Comparison of ENCODE assay signal across 8 mouse cellular contexts in the genomic region with DNA sequence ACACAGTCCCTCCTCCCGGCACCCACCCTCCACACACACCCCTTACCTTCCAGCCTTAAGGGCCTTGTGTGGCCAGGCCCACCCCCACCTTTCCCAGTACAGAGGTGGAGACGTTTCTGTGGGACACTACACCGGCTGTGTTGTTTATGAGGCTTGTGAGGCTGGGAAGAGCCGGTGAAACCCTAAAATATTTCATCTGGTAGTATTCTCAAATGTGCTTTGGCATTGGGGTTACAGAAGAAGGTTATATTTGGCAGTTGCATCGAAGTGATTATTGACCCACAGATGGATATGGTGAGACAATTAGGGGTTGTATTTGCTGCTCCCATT. TPM values are rescaled to one million over a fixed set of nuclear protein-coding genes. Genes with fewer than 3 reads are reported as not detected.
DNase-seq lines count a peak whose midpoint lies in the region; ATAC-seq and TF ChIP-seq lines count a peak whose summit lies in the region.

No protein-coding gene starts in this region.

- 11% methylated on average over 5 of the region's 5 CpGs for WGBS in kidney, embryonic 15.5 days
- 5% methylated on average over 5 of the region's 5 CpGs for WGBS in hindbrain, embryonic 14.5 days
- 13% methylated on average over 5 of the region's 5 CpGs for WGBS in midbrain, embryonic 13.5 days

- no peak overlapping the region for H3K27ac ChIP-seq in kidney, embryonic 15.5 days
- H3K27ac ChIP-seq in cortical plate, adult 2 months (ENCODE audit: insufficient read depth, low read length) = peak overlapping the region; percentile 84
- peak overlapping the region; percentile 87 for H3K27ac ChIP-seq in hindbrain, embryonic 14.5 days
- peak overlapping the region; percentile 89 for H3K27ac ChIP-seq in midbrain, embryonic 13.5 days

- peaks cover 50% of the 10 kb centered on the region for H3K4me1 ChIP-seq in kidney, embryonic 15.5 days
- H3K4me1 ChIP-seq in cortical plate, adult 2 months (ENCODE audit: control insufficient read depth, insufficient read depth, low read length) = peaks cover 8% of the 10 kb centered on the region
- H3K4me1 ChIP-seq in hindbrain, embryonic 14.5 days (replicated peaks; ENCODE audit: control insufficient read depth, insufficient read depth, low read length) = peaks cover 37% of the 10 kb centered on the region
- H3K4me1 ChIP-seq in midbrain, embryonic 13.5 days (replicated peaks) = peaks cover 47% of the 10 kb centered on the region

- H3K36me3 ChIP-seq in kidney, embryonic 15.5 days = no peaks in the 10 kb centered on the region
- H3K36me3 ChIP-seq in hindbrain, embryonic 14.5 days (replicated peaks; ENCODE audit: control insufficient read depth, insufficient read depth) = no peaks in the 10 kb centered on the region
- H3K36me3 ChIP-seq in midbrain, embryonic 13.5 days = no peaks in the 10 kb centered on the region

- peak overlapping the region; percentile 91 for H3K4me2 ChIP-seq in kidney, embryonic 15.5 days
- peak overlapping the region; percentile 88 for H3K4me2 ChIP-seq in hindbrain, embryonic 14.5 days (replicated peaks)
- H3K4me2 ChIP-seq in midbrain, embryonic 13.5 days (replicated peaks) = peak overlapping the region; percentile 80

- peak overlapping the region; percentile 71 for H3K4me3 ChIP-seq in kidney, embryonic 15.5 days (replicated peaks)
- peak overlapping the region; percentile 96 for H3K4me3 ChIP-seq in cortical plate, adult 2 months (ENCODE audit: insufficient read depth, low read length)
- peak overlapping the region; percentile 75 for H3K4me3 ChIP-seq in hindbrain, embryonic 14.5 days (replicated peaks; ENCODE audit: low read length)
- H3K4me3 ChIP-seq in midbrain, embryonic 13.5 days (replicated peaks) = peak overlapping the region; percentile 71

- no peaks in the 10 kb centered on the region for H3K9me3 ChIP-seq in kidney, embryonic 15.5 days (replicated peaks)
- no peaks in the 10 kb centered on the region for H3K9me3 ChIP-seq in hindbrain, embryonic 14.5 days (ENCODE audit: control insufficient read depth, low read length)
- no peaks in the 10 kb centered on the region for H3K9me3 ChIP-seq in midbrain, embryonic 13.5 days

- H3K27me3 ChIP-seq in kidney, embryonic 15.5 days = no peaks in the 10 kb centered on the region; the same call in 1 of the 2 replicates
- 0 out of 2 replicates have a peak, but pooled peaks cover 6% of the 10 kb centered on the region for H3K27me3 ChIP-seq in hindbrain, embryonic 14.5 days (ENCODE audit: control insufficient read depth, insufficient read depth, low read length)
- peaks cover 21% of the 10 kb centered on the region for H3K27me3 ChIP-seq in midbrain, embryonic 13.5 days

- peak overlapping the region; percentile 90 for H3K9ac ChIP-seq in kidney, embryonic 15.5 days
- peak overlapping the region; percentile 94 for H3K9ac ChIP-seq in hindbrain, embryonic 14.5 days
- H3K9ac ChIP-seq in midbrain, embryonic 13.5 days (replicated peaks) = peak overlapping the region; percentile 98

- TF ChIP-seq POLR2A in cortical plate, adult 2 months (IDR thresholded peaks at IDR 0.05; ENCODE audit: extremely low read depth, insufficient read depth, low read length) = no peak

- no peak for DNase-seq in kidney, postnatal 10 days
- no peak for DNase-seq in hindbrain, embryonic 14.5 days (ENCODE audit: low spot score)
- DNase-seq in frontal cortex, postnatal 36 days (ENCODE audit: low spot score in 2 of 2) = no peak
- DNase-seq in cerebellum, adult 9-10 months = no peak
- no peak for DNase-seq in cerebellum, adult 9-11 months

- no peak for ATAC-seq in kidney, embryonic 15.5 days (replicated peaks; ENCODE audit: low FRiP score)
- ATAC-seq in hindbrain, embryonic 14.5 days (ENCODE audit: low FRiP score) = no peak
- no peak for ATAC-seq in midbrain, embryonic 13.5 days

- no peak for TF ChIP-seq CTCF in cortical plate, adult 2 months (IDR thresholded peaks at IDR 0.05; ENCODE audit: extremely low read depth, insufficient read depth, low read length)

RNA-seq across cellular contexts. Expression of a gene that starts 1.2 kb away (rescaled TPM):
- polyA plus RNA-seq in kidney, embryonic 15.5 days (2015; fragmentation: Nextera tagmentation; extraction: Ambion mirVana) = 6.2 and 6.4 TPM in 2 replicates
- 70.5 and 73.9 TPM in 2 replicates for polyA plus RNA-seq in cortical plate, adult 2 months (2012; rRNA removed)
- 30.0 and 35.7 TPM in 2 replicates for polyA plus RNA-seq in hindbrain, embryonic 14.5 days (2014; fragmentation: Nextera tagmentation; extraction: Ambion mirVana)
- polyA plus RNA-seq in midbrain, embryonic 13.5 days (2015; fragmentation: Nextera tagmentation; extraction: Ambion mirVana) = 18.2 and 19.2 TPM in 2 replicates

RNA-seq across cellular contexts. Expression of a gene that starts 46.8 kb away (rescaled TPM):
- 17.2 and 18.4 TPM in 2 replicates for polyA plus RNA-seq in kidney, embryonic 15.5 days (2015; fragmentation: Nextera tagmentation; extraction: Ambion mirVana)
- polyA plus RNA-seq in cortical plate, adult 2 months (2012; rRNA removed) = 20.9 and 24.7 TPM in 2 replicates
- 5.7 and 6.2 TPM in 2 replicates for polyA plus RNA-seq in hindbrain, embryonic 14.5 days (2014; fragmentation: Nextera tagmentation; extraction: Ambion mirVana)
- 5.3 and 5.5 TPM in 2 replicates for polyA plus RNA-seq in midbrain, embryonic 13.5 days (2015; fragmentation: Nextera tagmentation; extraction: Ambion mirVana)

RNA-seq across cellular contexts. Expression of a gene that starts 48.9 kb away (rescaled TPM):
- polyA plus RNA-seq in kidney, embryonic 15.5 days (2015; fragmentation: Nextera tagmentation; extraction: Ambion mirVana) = 4.7 TPM in 2 replicates
- polyA plus RNA-seq in cortical plate, adult 2 months (2012; rRNA removed) = 39.7 and 41.0 TPM in 2 replicates
- polyA plus RNA-seq in hindbrain, embryonic 14.5 days (2014; fragmentation: Nextera tagmentation; extraction: Ambion mirVana) = 1.6 and 2.5 TPM in 2 replicates
- polyA plus RNA-seq in midbrain, embryonic 13.5 days (2015; fragmentation: Nextera tagmentation; extraction: Ambion mirVana) = 1.7 and 2.4 TPM in 2 replicates

RNA-seq across cellular contexts. Expression of a gene that starts 59.5 kb away (rescaled TPM):
- polyA plus RNA-seq in kidney, embryonic 15.5 days (2015; fragmentation: Nextera tagmentation; extraction: Ambion mirVana) = not detected in 2 replicates
- polyA plus RNA-seq in cortical plate, adult 2 months (2012; rRNA removed) = not detected in 2 replicates
- polyA plus RNA-seq in hindbrain, embryonic 14.5 days (2014; fragmentation: Nextera tagmentation; extraction: Ambion mirVana) = not detected in 2 replicates
- not detected in 2 replicates for polyA plus RNA-seq in midbrain, embryonic 13.5 days (2015; fragmentation: Nextera tagmentation; extraction: Ambion mirVana)
